Mouse (Mus musculus) limb, embryonic 14.5 days (tissue): ENCODE results near the gene Nub1. TPM values are rescaled to one million over a fixed set of nuclear protein-coding genes. Genes with fewer than 3 reads are reported as not detected.

Experiments used
- ATAC-seq: fragments of 200-750 bp; cut with Nextera tagmentation; 2 replicates; pipeline ENCODE4 v1.8.0; 2017; ENCODE audit warnings: low read depth, moderate number of reproducible peaks, moderate TSS enrichment; ENCODE audit not compliant: low FRiP score
- DNase-seq: peaks from one replicate; pipeline ENCODE4 v3.0.0-alpha.2; 2015; ENCODE audit warnings: low spot score
- H3K27ac ChIP-seq: fragments of 300-500 bp; sonication (generic); replicated peaks from 2 replicates; pipeline ENCODE4 v1.5.1; 2014; ENCODE audit warnings: low read depth, mild to moderate bottlenecking, low read length, moderate library complexity, mixed read lengths
- H3K27me3 ChIP-seq: fragments of 300-500 bp; sonication (generic); 2 replicates; pipeline ENCODE4 v1.6.1; 2014; ENCODE audit warnings: low read length, mixed read lengths; ENCODE audit not compliant: control insufficient read depth, insufficient read depth
- H3K36me3 ChIP-seq: fragments of 300-500 bp; sonication (generic); 2 replicates; pipeline ENCODE4 v1.6.1; 2014; ENCODE audit warnings: mild to moderate bottlenecking, low read length, moderate library complexity, mixed read lengths; ENCODE audit not compliant: control insufficient read depth, insufficient read depth
- H3K4me1 ChIP-seq: fragments of 300-500 bp; sonication (generic); 2 replicates; pipeline ENCODE4 v1.6.1; 2014; ENCODE audit warnings: antibody characterized with exemption, low read length, mixed read lengths; ENCODE audit not compliant: control insufficient read depth, insufficient read depth
- H3K4me2 ChIP-seq: fragments of 300-500 bp; sonication (generic); replicated peaks from 2 replicates; pipeline ENCODE4 v1.6.1; 2014; ENCODE audit warnings: low read depth, mild to moderate bottlenecking, low read length, moderate library complexity; ENCODE audit not compliant: severe bottlenecking
- H3K4me3 ChIP-seq: fragments of 300-500 bp; sonication (generic); replicated peaks from 2 replicates; pipeline ENCODE4 v1.5.1; 2014; ENCODE audit warnings: low read length
- H3K9ac ChIP-seq: fragments of 300-500 bp; sonication (generic); 2 replicates; pipeline ENCODE4 v1.6.1; 2014; ENCODE audit warnings: mild to moderate bottlenecking, low read depth, low read length, moderate library complexity; ENCODE audit not compliant: severe bottlenecking
- H3K9me3 ChIP-seq: fragments of 300-500 bp; sonication (generic); 2 replicates; pipeline ENCODE4 v1.6.1; 2016; ENCODE audit warnings: low read length; ENCODE audit not compliant: control insufficient read depth
- POLR2A ChIP-seq: fragments of 200-500 bp; IDR thresholded peaks from 2 replicates; pipeline ENCODE4 v1.8.0; 2012; ENCODE audit warnings: inconsistent platforms, mild to moderate bottlenecking, moderate library complexity, borderline replicate concordance; ENCODE audit not compliant: insufficient read depth, insufficient read length; ENCODE audit errors: extremely low read depth
- WGBS: fragments of 180-500 bp; shearing (Covaris S2); extraction: QIAGEN DNeasy Blood & Tissue Kit; methylation state at CpG from one replicate; pipeline ENCODE4 v1.1.7; 2014; 5-methylcytosine and 5-hydroxymethylcytosine counted together
- polyA plus RNA-seq, 2 experiments: library from polyadenylated mRNA; depleted of rRNA in 1 of 2; stranded (reverse) in 1 of 2; unstranded in 1 of 2; fragments of >200 nt; fragmentation: Nextera tagmentation in 1 of 2; extraction: Ambion mirVana in 1 of 2; gene quantifications; 2 replicates each; pipeline versions ENCODE4 v1.2.1 to v1.2.3; 2012 to 2014

Nub1 gene
- polyA plus RNA-seq, 2 experiments, result 33.4 to 39.4 TPM

- WGBS, result 94% methylated on average over 6 of the region's 6 CpGs
- no peak for ATAC-seq
- Histone ChIP-seq H3K4me2 (no peak overlapping the region), H3K4me1 (no peaks in the 10 kb centered on the region), H3K4me3 (no peak overlapping the region), H3K27ac (no peak overlapping the region), H3K9ac (no peak overlapping the region), H3K27me3 (no peaks in the 10 kb centered on the region), H3K36me3 (no peaks in the 10 kb centered on the region), H3K9me3 (no peaks in the 10 kb centered on the region)
- TF ChIP-seq POLR2A, result no peak
- no peak for DNase-seq
Observed at GRCm38 (mm10) chr5:24654491-24654890, 30.8 kb upstream of the Nub1 start.

- 46% methylated on average over 2 of the region's 2 CpGs for WGBS
- H3K27ac ChIP-seq, result no peak overlapping the region
- no peak overlapping the region for H3K9ac ChIP-seq
- no peaks in the 10 kb centered on the region for H3K9me3 ChIP-seq
- H3K4me1 ChIP-seq, result no peaks in the 10 kb centered on the region
- ATAC-seq (no peak), DNase-seq (no peak)
- no peak overlapping the region for H3K4me2 ChIP-seq
- H3K4me3 ChIP-seq, result no peak overlapping the region
- no peak for TF ChIP-seq POLR2A
- no peaks in the 10 kb centered on the region for H3K27me3 ChIP-seq
- H3K36me3 ChIP-seq, result no peaks in the 10 kb centered on the region
Observed at GRCm38 (mm10) chr5:24657113-24657512, 28.2 kb upstream of the Nub1 start.

- Histone ChIP-seq H3K9ac (no peak overlapping the region), H3K27ac (no peak overlapping the region), H3K27me3 (no peaks in the 10 kb centered on the region), H3K4me1 (no peaks in the 10 kb centered on the region), H3K4me2 (no peak overlapping the region), H3K36me3 (no peaks in the 10 kb centered on the region), H3K4me3 (no peak overlapping the region), H3K9me3 (no peaks in the 10 kb centered on the region)
- ATAC-seq (no peak), DNase-seq (no peak)
- no peak for TF ChIP-seq POLR2A
- 81% methylated on average over 2 of the region's 4 CpGs for WGBS
Observed at GRCm38 (mm10) chr5:24659708-24660423, 25.5 kb upstream of the Nub1 start.

GRCm38 (mm10) chr5:24661457-24661856 lies 23.9 kb upstream of the Nub1 start:
- no peak overlapping the region for H3K9ac ChIP-seq
- ATAC-seq (no peak), DNase-seq (no peak)
- no peak for TF ChIP-seq POLR2A
- no peaks in the 10 kb centered on the region for H3K27me3 ChIP-seq
- no peak overlapping the region for H3K27ac ChIP-seq
- H3K4me2 ChIP-seq, result no peak overlapping the region
- no peaks in the 10 kb centered on the region for H3K36me3 ChIP-seq
- no peaks in the 10 kb centered on the region for H3K4me1 ChIP-seq
- WGBS, result 79% methylated on average over 6 of the region's 6 CpGs
- H3K4me3 ChIP-seq, result no peak overlapping the region
- H3K9me3 ChIP-seq, result no peaks in the 10 kb centered on the region

GRCm38 (mm10) chr5:24674238-24674637 lies 11.1 kb upstream of the Nub1 start:
- Histone ChIP-seq H3K9ac (no peak overlapping the region), H3K36me3 (no peaks in the 10 kb centered on the region), H3K4me3 (no peak overlapping the region), H3K4me2 (no peak overlapping the region), H3K27me3 (no peaks in the 10 kb centered on the region), H3K9me3 (no peaks in the 10 kb centered on the region), H3K27ac (no peak overlapping the region), H3K4me1 (no peaks in the 10 kb centered on the region)
- peak; percentile 66 for DNase-seq
- TF ChIP-seq POLR2A, result no peak
- peak; percentile 55 for ATAC-seq
- WGBS, result 32% methylated on average over 4 of the region's 4 CpGs
